ENCODE assay signal across 8 mouse cellular contexts in the genomic region with DNA sequence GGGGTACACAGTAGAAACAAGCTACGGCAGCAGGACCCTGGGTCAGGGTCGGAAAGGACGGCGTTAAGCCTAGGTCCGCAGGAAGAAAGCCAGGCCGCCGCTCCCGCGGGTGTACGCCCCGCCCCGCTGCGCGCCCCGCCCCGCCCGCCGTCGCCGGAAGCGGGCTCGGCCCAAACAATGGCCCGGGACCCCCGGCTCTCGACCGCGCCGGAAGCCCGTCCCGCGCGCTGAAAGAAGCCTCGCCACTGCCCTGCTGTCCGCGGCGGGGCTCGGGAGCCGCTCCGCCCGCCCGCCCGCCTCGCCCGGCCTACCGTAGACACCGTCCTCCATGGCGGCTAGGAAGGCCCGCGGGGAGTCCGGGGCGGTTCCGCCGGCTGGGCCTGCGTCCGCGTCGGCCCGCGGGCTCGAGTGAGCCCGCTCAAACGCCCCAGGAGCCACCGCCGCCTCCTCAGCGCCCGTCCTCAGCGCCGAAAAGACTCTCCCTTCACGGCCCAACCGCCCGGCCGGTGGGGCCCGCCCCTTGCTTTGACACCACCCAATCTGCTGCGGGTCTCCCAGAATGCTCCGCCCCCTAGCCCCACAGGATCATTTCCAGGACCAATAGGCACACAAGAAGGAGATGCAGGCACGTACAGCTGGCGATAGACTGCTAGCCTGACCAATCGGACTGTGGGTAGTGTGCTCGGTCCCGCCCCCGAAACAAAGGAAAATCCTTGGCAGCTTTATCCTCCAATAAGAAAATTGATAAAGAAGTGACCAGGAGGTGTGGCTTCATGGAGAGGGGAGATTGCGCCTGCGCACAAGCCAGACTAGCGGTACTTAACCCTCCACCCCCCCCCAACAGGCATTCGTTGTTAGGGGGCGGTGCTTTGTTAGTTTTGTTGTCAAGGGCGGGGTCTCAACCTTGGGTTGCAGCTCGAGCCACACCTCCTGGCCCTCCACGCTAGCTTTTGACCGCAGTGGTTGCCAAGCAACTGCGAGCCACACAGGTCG. TPM values are rescaled to one million over a fixed set of nuclear protein-coding genes. Genes with fewer than 3 reads are reported as not detected.
DNase-seq lines count a peak whose midpoint lies in the region; ATAC-seq and TF ChIP-seq lines count a peak whose summit lies in the region.

A gene (minus strand): TSS at position 795 of the 993 bp plus-strand sequence.

- DNase-seq in CD8-positive naive resting alpha-beta T cell, adult 2 months (ENCODE audit: low read depth in 2 of 2, low spot score in 2 of 2) = peak; percentile 99 to 100
- peak; percentile 99 for DNase-seq in c-Kit-positive CD71-negative TER-119-negative erythroid progenitor cells, embryonic 14.5 days (ENCODE audit: low read depth)
- peak; percentile 100 for DNase-seq in forebrain, embryonic 10.5 days (ENCODE audit: extremely low spot score, low spot score)
- peak; percentile 99 to 100 for DNase-seq in kidney, postnatal 25 days
- DNase-seq in liver, embryonic 14.5 days (ENCODE audit: low read depth in 3 of 3, low spot score in 3 of 3) = peak; percentile 99
- peak; percentile 100 for DNase-seq in neural tube, embryonic 11.5 days (ENCODE audit: low spot score)
- peak; percentile 99 for DNase-seq in stomach, postnatal 0 days (ENCODE audit: low spot score)

- H3K36me3 ChIP-seq in forebrain, embryonic 10.5 days (replicated peaks) = peaks cover 40% of the 10 kb centered on the region
- H3K36me3 ChIP-seq in heart, embryonic 15.5 days = peaks cover 38% of the 10 kb centered on the region
- peaks cover 34% of the 10 kb centered on the region for H3K36me3 ChIP-seq in liver, embryonic 14.5 days (replicated peaks; ENCODE audit: control insufficient read depth, insufficient read depth, low read depth)
- H3K36me3 ChIP-seq in neural tube, embryonic 11.5 days (ENCODE audit: control insufficient read depth, insufficient read depth, low read length) = peaks cover 27% of the 10 kb centered on the region
- peaks cover 28% of the 10 kb centered on the region for H3K36me3 ChIP-seq in stomach, postnatal 0 days (ENCODE audit: control insufficient read depth, insufficient read depth, low read length)

- peaks cover 16% of the 10 kb centered on the region for H3K27me3 ChIP-seq in forebrain, embryonic 10.5 days (ENCODE audit: poor library complexity, severe bottlenecking)
- peaks cover 11% of the 10 kb centered on the region for H3K27me3 ChIP-seq in heart, embryonic 15.5 days
- no peaks in the 10 kb centered on the region for H3K27me3 ChIP-seq in liver, embryonic 14.5 days (ENCODE audit: control insufficient read depth, insufficient read depth, low read length)
- H3K27me3 ChIP-seq in neural tube, embryonic 11.5 days (ENCODE audit: control insufficient read depth, insufficient read depth, low read length) = no peaks in the 10 kb centered on the region
- H3K27me3 ChIP-seq in stomach, postnatal 0 days (ENCODE audit: control insufficient read depth, insufficient read depth, low read length) = no peaks in the 10 kb centered on the region

- under 1% methylated on average over 92 of the region's 92 CpGs for WGBS in forebrain, embryonic 10.5 days
- WGBS in heart, embryonic 15.5 days = under 1% methylated on average over 67 of the region's 92 CpGs
- WGBS in liver, embryonic 14.5 days (ENCODE audit: insufficient replicate concordance) = under 1% methylated on average over 79 of the region's 92 CpGs
- under 1% methylated on average over 51 of the region's 92 CpGs for WGBS in neural tube, embryonic 11.5 days
- WGBS in stomach, postnatal 0 days = under 1% methylated on average over 87 of the region's 92 CpGs

- peak; percentile 99 for ATAC-seq in heart, embryonic 15.5 days (replicated peaks; ENCODE audit: insufficient number of reproducible peaks, insufficient read depth, low FRiP score, low read depth)
- ATAC-seq in liver, embryonic 14.5 days (ENCODE audit: insufficient read depth) = peak; percentile 99
- peak; percentile 98 for ATAC-seq in neural tube, embryonic 11.5 days (ENCODE audit: insufficient read depth, low FRiP score, low TSS enrichment)
- peak; percentile 99 for ATAC-seq in stomach, postnatal 0 days (ENCODE audit: low FRiP score, low TSS enrichment)

- H3K4me3 ChIP-seq in forebrain, embryonic 10.5 days = peak within 1 kb of the TSS; percentile 93
- H3K4me3 ChIP-seq in heart, embryonic 15.5 days = peak within 1 kb of the TSS; percentile 94
- H3K4me3 ChIP-seq in liver, embryonic 14.5 days (ENCODE audit: insufficient read depth in 1 of 2, low read depth in 2 of 2, low read length in 2 of 2) = peak within 1 kb of the TSS; percentile 93 to 97
- H3K4me3 ChIP-seq in neural tube, embryonic 11.5 days (ENCODE audit: low read depth, low read length) = peak within 1 kb of the TSS; percentile 92
- H3K4me3 ChIP-seq in stomach, postnatal 0 days (ENCODE audit: low read depth, low read length) = peak within 1 kb of the TSS; percentile 94

- no peak for TF ChIP-seq EP300 in liver, embryonic 14.5 days (IDR thresholded peaks at IDR 0.05; ENCODE audit: low read depth)
- TF ChIP-seq EP300 in stomach, postnatal 0 days (optimal IDR thresholded peaks at IDR 0.05) = no peak

- peaks cover 34% of the 10 kb centered on the region for H3K4me1 ChIP-seq in forebrain, embryonic 10.5 days
- H3K4me1 ChIP-seq in heart, embryonic 15.5 days (replicated peaks) = peaks cover 27% of the 10 kb centered on the region
- peaks cover 0 to 12% of the 10 kb centered on the region in 2 experiments; a peak in 3 of 4 replicates for H3K4me1 ChIP-seq in liver, embryonic 14.5 days (replicated peaks; ENCODE audit: control insufficient read depth in 2 of 2, insufficient read depth in 2 of 2, low read length in 1 of 2)
- H3K4me1 ChIP-seq in neural tube, embryonic 11.5 days (ENCODE audit: control insufficient read depth, insufficient read depth, low read length) = peaks cover 10% of the 10 kb centered on the region
- no peaks in the 10 kb centered on the region; the same call in 1 of the 2 replicates for H3K4me1 ChIP-seq in stomach, postnatal 0 days (replicated peaks; ENCODE audit: control insufficient read depth, insufficient read depth)

- H3K4me2 ChIP-seq in heart, embryonic 15.5 days = peak within 1 kb of the TSS; percentile 79
- peak within 1 kb of the TSS; percentile 82 for H3K4me2 ChIP-seq in liver, embryonic 14.5 days (ENCODE audit: low read depth)
- H3K4me2 ChIP-seq in neural tube, embryonic 11.5 days (ENCODE audit: low read depth) = peak within 1 kb of the TSS; percentile 88
- peak within 1 kb of the TSS; percentile 90 for H3K4me2 ChIP-seq in stomach, postnatal 0 days (replicated peaks; ENCODE audit: low read depth)

- peak within 1 kb of the TSS; percentile 100 for H3K27ac ChIP-seq in forebrain, embryonic 10.5 days
- peak within 1 kb of the TSS; percentile 100 for H3K27ac ChIP-seq in heart, embryonic 15.5 days
- peak within 1 kb of the TSS; percentile 89 for H3K27ac ChIP-seq in liver, embryonic 14.5 days
- H3K27ac ChIP-seq in neural tube, embryonic 11.5 days (ENCODE audit: low read depth, low read length) = peak within 1 kb of the TSS; percentile 100
- peak within 1 kb of the TSS; percentile 100 for H3K27ac ChIP-seq in stomach, postnatal 0 days (replicated peaks)

- peak within 1 kb of the TSS; percentile 99 for H3K9ac ChIP-seq in heart, embryonic 15.5 days
- peak within 1 kb of the TSS; percentile 99 for H3K9ac ChIP-seq in liver, embryonic 14.5 days (replicated peaks)
- H3K9ac ChIP-seq in neural tube, embryonic 11.5 days (ENCODE audit: low read length) = peak within 1 kb of the TSS; percentile 99
- peak within 1 kb of the TSS; percentile 100 for H3K9ac ChIP-seq in stomach, postnatal 0 days (ENCODE audit: low read length)

- TF ChIP-seq CTCF in liver, embryonic 14.5 days (IDR thresholded peaks at IDR 0.05; ENCODE audit: low read depth) = 0 out of 2 replicates have a peak, but pooled peaks have one; percentile 5
- no peak for TF ChIP-seq CTCF in stomach, postnatal 0 days (IDR thresholded peaks at IDR 0.05; ENCODE audit: low read depth)

- H3K9me3 ChIP-seq in forebrain, embryonic 10.5 days = no peaks in the 10 kb centered on the region
- H3K9me3 ChIP-seq in heart, embryonic 15.5 days (replicated peaks) = no peaks in the 10 kb centered on the region
- no peaks in the 10 kb centered on the region for H3K9me3 ChIP-seq in liver, embryonic 14.5 days (ENCODE audit: control insufficient read depth, low read length)
- no peaks in the 10 kb centered on the region for H3K9me3 ChIP-seq in neural tube, embryonic 11.5 days (ENCODE audit: control insufficient read depth, low read length)
- no peaks in the 10 kb centered on the region for H3K9me3 ChIP-seq in stomach, postnatal 0 days (ENCODE audit: control insufficient read depth, low read length)

RNA-seq across cellular contexts. Expression of the gene that starts here (rescaled TPM):
- polyA plus RNA-seq in forebrain, embryonic 10.5 days (2016; fragmentation: Nextera tagmentation; extraction: Ambion mirVana) = 132 and 136 TPM in 2 replicates
- polyA plus RNA-seq in heart, embryonic 15.5 days (2015; fragmentation: Nextera tagmentation; extraction: Ambion mirVana) = 92.2 and 101 TPM in 2 replicates
- polyA plus RNA-seq in liver, embryonic 14.5 days (2012; rRNA removed) = 14.5 and 19.4 TPM in 2 replicates
- polyA plus RNA-seq in liver, embryonic 14.5 days (2014; fragmentation: Nextera tagmentation; extraction: Ambion mirVana) = 23.0 and 26.5 TPM in 2 replicates
- 223 and 239 TPM in 2 replicates for polyA plus RNA-seq in neural tube, embryonic 11.5 days (2014; fragmentation: Nextera tagmentation; extraction: Ambion mirVana)
- polyA plus RNA-seq in stomach, postnatal 0 days (2015; fragmentation: Nextera tagmentation; extraction: Ambion mirVana) = 59.7 and 62.4 TPM in 2 replicates

Comparison
In these comparisons a context has a peak if more than half of its experiments do, and no peak if none do; other contexts are left out.
1. Peak in every context shown above with its lines: DNase-seq, ATAC-seq, H3K4me3 ChIP-seq and H3K27ac ChIP-seq.